ENCODE assay signal across 15 mouse cellular contexts in the genomic region with DNA sequence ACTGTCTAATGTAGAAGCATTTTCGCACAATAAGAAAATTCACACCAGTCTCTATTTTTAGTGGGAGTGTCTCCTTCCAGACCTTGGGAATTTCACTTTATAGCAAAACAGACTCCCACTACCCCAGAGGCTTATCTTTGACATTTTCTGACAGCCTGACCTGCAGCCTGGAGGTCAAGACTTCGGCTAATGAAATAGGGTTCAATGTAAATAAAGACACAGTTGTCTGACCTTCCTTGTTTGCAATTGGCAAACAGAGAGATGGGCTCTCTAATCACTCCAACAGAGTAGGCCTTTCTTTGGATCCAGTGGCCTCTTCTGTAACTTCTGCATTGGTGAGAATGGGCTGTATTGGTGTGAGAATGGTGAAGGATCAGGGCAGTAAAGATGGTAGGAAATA.
DNase-seq lines count a peak whose midpoint lies in the region.
"Had no signal": no experiment of that assay in that cellular context is flagged by ENCODE, and none has a peak within 500 bp of the region (broad histone marks: within the 10 kb centered on the region; RNA-seq: fewer than 3 reads in every experiment).

No protein-coding gene starts in this region.

- DNase-seq in embryo, embryonic 10 days (ENCODE audit: low spot score): peak; percentile 51
- no peak for DNase-seq in embryo, embryonic 11 days
- peak; percentile 19 for DNase-seq in ovary, postnatal 36 days (ENCODE audit: low spot score)
- no peak for DNase-seq in ovary, postnatal 14 days (ENCODE audit: low spot score)
- DNase-seq in yolk sac, embryonic 10.5 days (ENCODE audit: low spot score): peak; percentile 54
- DNase-seq in adrenal gland, postnatal 25 days: no peak
- DNase-seq: adrenal gland, adult 8-10 months; adrenal gland, postnatal 14 days; B cell, adult 2 months; cerebellum, adult 11 months; cerebellum, adult 18-20 months; cerebellum, adult 8-10 months; cerebellum, adult 9-11 months; cerebellum, postnatal 14 days; cerebellum, postnatal 36 days had no signal

Comparison
In these comparisons a context has a peak if more than half of its experiments do, and no peak if none do; other contexts are left out.
1. DNase-seq: peak in embryo, embryonic 10 days (single experiment), ovary, postnatal 36 days (single experiment) and yolk sac, embryonic 10.5 days (single experiment); none in embryo, embryonic 11 days (single experiment), ovary, postnatal 14 days (single experiment) and adrenal gland, postnatal 25 days (single experiment).